Mouse (Mus musculus): ENCODE measurements around the gene Irf2bp1. TPM values are rescaled to one million over a fixed set of nuclear protein-coding genes. Genes with fewer than 3 reads are reported as not detected.

Gene Irf2bp1
- polyA plus RNA-seq, 1 experiment from 2014 or later: 26.6 TPM

DNA sequence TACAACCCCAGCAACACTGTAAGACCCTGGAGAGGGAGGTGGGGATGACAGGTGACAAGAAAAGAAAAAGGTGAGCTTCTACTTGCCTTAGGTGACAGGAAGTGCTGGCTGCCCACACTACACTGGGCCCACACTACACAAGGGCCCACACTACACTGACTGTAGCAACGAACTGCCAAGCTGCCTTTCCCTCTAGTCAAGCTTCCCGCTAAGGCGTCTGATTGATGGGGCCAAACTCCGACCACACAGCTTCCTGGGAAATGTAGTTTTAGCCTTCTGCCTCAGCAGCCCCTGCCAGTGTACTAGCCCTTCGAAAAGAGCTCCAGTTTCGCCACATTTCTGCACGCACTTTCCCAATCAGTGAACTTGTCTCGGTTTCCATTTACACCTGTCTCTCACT is 36.2 kb upstream of the Irf2bp1 start:
- peaks cover 35% of the 10 kb centered on the region for H3K27me3 ChIP-seq (replicated peaks; ENCODE audit: control insufficient read depth, insufficient read depth, low read length)

DNA sequence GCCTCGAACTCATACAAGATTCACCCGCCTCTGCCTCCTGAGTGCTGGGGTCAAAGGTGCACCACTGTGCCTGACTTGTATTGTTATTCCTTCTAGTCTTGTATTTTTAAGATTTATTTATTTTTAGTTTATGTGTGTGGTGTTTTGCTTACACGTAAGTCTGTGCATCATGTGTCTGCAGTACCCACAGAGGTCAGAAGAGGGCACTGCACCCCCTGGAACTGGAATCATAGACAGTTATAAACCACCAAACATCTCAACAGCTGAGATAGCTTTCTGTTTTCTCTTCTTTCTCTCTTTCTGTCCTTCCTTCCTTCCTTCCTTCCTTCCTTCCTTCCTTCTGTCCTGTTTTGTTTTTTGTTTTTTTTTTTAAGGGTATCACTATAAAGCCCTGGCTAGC is 32.9 kb upstream of the Irf2bp1 start:
- H3K9me3 ChIP-seq (ENCODE audit: control insufficient read depth, low read length): no peaks in the 10 kb centered on the region
- H3K9ac ChIP-seq (ENCODE audit: low read depth, low read length): no peak overlapping the region
- H3K27ac ChIP-seq (replicated peaks; ENCODE audit: low read depth, low read length): no peak overlapping the region
- H3K4me3 ChIP-seq (ENCODE audit: low read depth, low read length): no peak overlapping the region
- H3K27me3 ChIP-seq (replicated peaks; ENCODE audit: control insufficient read depth, insufficient read depth, low read length): peaks cover 3% of the 10 kb centered on the region; the same call in 1 of the 2 replicates
- no peak overlapping the region for H3K4me2 ChIP-seq (ENCODE audit: low read depth, low read length)
- WGBS: 79% methylated on average over 3 of the region's 3 CpGs
- ATAC-seq (ENCODE audit: low read depth) (no peak), DNase-seq (ENCODE audit: low spot score) (no peak)
- no peaks in the 10 kb centered on the region for H3K4me1 ChIP-seq (ENCODE audit: control insufficient read depth, insufficient read depth, low read length)
- H3K36me3 ChIP-seq (ENCODE audit: control insufficient read depth, insufficient read depth, low read length): no peaks in the 10 kb centered on the region

More for the DNA sequence above, 36.2 kb upstream of the Irf2bp1 start:
- DNase-seq (ENCODE audit: low spot score) (no peak), ATAC-seq (ENCODE audit: low read depth) (no peak)
- Histone ChIP-seq H3K4me2 (ENCODE audit: low read depth, low read length) (no peak overlapping the region), H3K9ac (ENCODE audit: low read depth, low read length) (no peak overlapping the region), H3K36me3 (ENCODE audit: control insufficient read depth, insufficient read depth, low read length) (no peaks in the 10 kb centered on the region), H3K9me3 (ENCODE audit: control insufficient read depth, low read length) (no peaks in the 10 kb centered on the region), H3K4me3 (ENCODE audit: low read depth, low read length) (no peak overlapping the region), H3K27ac (replicated peaks; ENCODE audit: low read depth, low read length) (no peak overlapping the region), H3K4me1 (ENCODE audit: control insufficient read depth, insufficient read depth, low read length) (peaks cover 3% of the 10 kb centered on the region; the same call in 1 of the 2 replicates)
- whole genome bisulfite sequencing: 11% methylated on average over 8 of the region's 8 CpGs

DNA sequence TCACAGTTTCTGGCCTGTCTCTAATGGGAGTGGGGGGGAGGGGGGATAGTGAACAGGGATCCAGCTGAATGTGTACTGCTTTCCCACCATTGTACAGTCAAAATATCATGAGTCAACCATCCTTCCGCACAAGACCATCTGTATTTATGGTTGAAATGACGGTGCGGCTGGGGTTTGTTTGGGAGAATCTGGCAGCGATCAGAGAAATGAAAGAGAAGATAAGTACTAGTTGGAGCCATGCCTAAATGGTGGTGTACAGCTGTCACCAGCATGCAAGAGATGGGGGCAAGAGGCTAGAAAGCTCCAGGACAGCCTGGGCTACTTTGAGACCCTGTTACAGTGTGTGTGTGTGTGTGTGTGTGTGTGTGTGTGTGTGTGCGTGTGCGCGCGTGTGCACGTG is 25.5 kb upstream of the Irf2bp1 start:
- no peaks in the 10 kb centered on the region for H3K4me1 ChIP-seq (ENCODE audit: control insufficient read depth, insufficient read depth, low read length)
- no peak overlapping the region for H3K4me3 ChIP-seq (ENCODE audit: low read depth, low read length)
- H3K9me3 ChIP-seq (ENCODE audit: control insufficient read depth, low read length): no peaks in the 10 kb centered on the region
- H3K4me2 ChIP-seq (ENCODE audit: low read depth, low read length): no peak overlapping the region
- ATAC-seq (ENCODE audit: low read depth) (no peak), DNase-seq (ENCODE audit: low spot score) (peak; percentile 34)
- no peak overlapping the region for H3K9ac ChIP-seq (ENCODE audit: low read depth, low read length)
- H3K27me3 ChIP-seq (replicated peaks; ENCODE audit: control insufficient read depth, insufficient read depth, low read length): no peaks in the 10 kb centered on the region
- H3K27ac ChIP-seq (replicated peaks; ENCODE audit: low read depth, low read length): no peak overlapping the region
- no peaks in the 10 kb centered on the region for H3K36me3 ChIP-seq (ENCODE audit: control insufficient read depth, insufficient read depth, low read length)
- WGBS: 80% methylated on average over 9 of the region's 9 CpGs

DNA sequence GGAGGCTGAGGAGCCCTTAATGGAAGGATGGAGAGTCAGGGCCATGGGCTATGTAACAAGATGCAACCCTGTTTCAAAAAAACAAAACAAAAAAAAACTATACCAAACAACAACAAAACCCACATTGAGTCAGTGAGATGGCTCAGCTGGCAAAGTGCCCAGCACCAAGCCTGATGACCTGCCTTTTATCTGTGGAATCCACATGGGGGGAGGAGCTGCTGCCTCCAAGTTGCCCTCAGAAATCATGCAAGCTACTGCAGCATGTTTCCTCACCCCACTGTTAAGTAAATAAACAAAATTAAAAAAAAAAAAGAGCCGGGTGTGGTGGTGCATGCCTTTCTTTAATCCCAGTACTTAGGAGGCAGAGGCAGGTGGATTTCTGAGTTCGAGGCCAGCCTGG is 17.3 kb upstream of the Irf2bp1 start:
- WGBS: 65% methylated on average over 2 of the region's 2 CpGs
- H3K4me1 ChIP-seq (ENCODE audit: control insufficient read depth, insufficient read depth, low read length): no peaks in the 10 kb centered on the region
- ATAC-seq (ENCODE audit: low read depth) (no peak), DNase-seq (ENCODE audit: low spot score) (no peak)
- H3K27ac ChIP-seq (replicated peaks; ENCODE audit: low read depth, low read length): no peak overlapping the region
- H3K9ac ChIP-seq (ENCODE audit: low read depth, low read length): no peak overlapping the region
- no peaks in the 10 kb centered on the region for H3K27me3 ChIP-seq (replicated peaks; ENCODE audit: control insufficient read depth, insufficient read depth, low read length)
- H3K9me3 ChIP-seq (ENCODE audit: control insufficient read depth, low read length): no peaks in the 10 kb centered on the region
- no peak overlapping the region for H3K4me2 ChIP-seq (ENCODE audit: low read depth, low read length)
- no peaks in the 10 kb centered on the region for H3K36me3 ChIP-seq (ENCODE audit: control insufficient read depth, insufficient read depth, low read length)
- H3K4me3 ChIP-seq (ENCODE audit: low read depth, low read length): no peak overlapping the region

DNA sequence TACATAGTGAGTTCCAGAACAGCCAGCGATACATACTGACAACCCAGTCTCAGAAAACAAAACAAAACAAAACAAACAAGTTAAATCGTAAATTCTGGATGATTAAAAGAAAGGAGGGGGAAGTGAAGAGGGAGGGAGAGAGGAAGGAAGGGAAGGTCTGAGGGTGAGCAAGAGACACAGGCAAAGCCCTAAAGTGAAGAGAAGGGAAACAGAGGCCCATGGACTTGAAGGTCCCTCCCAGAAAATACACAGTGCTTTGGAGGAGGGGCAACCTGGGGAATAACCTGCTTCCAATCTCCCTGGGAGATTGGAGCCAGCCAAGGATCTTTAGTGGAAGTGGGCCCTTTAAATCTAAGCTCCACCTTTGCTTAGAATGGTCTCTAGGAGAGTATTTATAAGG is 16.7 kb upstream of the Irf2bp1 start, which contains the start of gene Nanos2:
Nanos2 (plus strand) TSS at position 301 of the 400 bp plus-strand sequence.
- no peak within 1 kb of the TSS for H3K4me3 ChIP-seq (ENCODE audit: low read depth, low read length)
- H3K4me1 ChIP-seq (ENCODE audit: control insufficient read depth, insufficient read depth, low read length): no peaks in the 10 kb centered on the region
- H3K9me3 ChIP-seq (ENCODE audit: control insufficient read depth, low read length): no peaks in the 10 kb centered on the region
- DNase-seq (ENCODE audit: low spot score): no peak
- H3K36me3 ChIP-seq (ENCODE audit: control insufficient read depth, insufficient read depth, low read length): no peaks in the 10 kb centered on the region
- no peak for ATAC-seq (ENCODE audit: low read depth)
- no peak within 1 kb of the TSS for H3K27ac ChIP-seq (replicated peaks; ENCODE audit: low read depth, low read length)
- H3K4me2 ChIP-seq (ENCODE audit: low read depth, low read length): no peak within 1 kb of the TSS
- 0 out of 2 replicates have a peak, but pooled peaks cover 5% of the 10 kb centered on the region for H3K27me3 ChIP-seq (replicated peaks; ENCODE audit: control insufficient read depth, insufficient read depth, low read length)
- 64% methylated on average over 2 of the region's 2 CpGs for whole genome bisulfite sequencing
- no peak within 1 kb of the TSS for H3K9ac ChIP-seq (ENCODE audit: low read depth, low read length)

DNA sequence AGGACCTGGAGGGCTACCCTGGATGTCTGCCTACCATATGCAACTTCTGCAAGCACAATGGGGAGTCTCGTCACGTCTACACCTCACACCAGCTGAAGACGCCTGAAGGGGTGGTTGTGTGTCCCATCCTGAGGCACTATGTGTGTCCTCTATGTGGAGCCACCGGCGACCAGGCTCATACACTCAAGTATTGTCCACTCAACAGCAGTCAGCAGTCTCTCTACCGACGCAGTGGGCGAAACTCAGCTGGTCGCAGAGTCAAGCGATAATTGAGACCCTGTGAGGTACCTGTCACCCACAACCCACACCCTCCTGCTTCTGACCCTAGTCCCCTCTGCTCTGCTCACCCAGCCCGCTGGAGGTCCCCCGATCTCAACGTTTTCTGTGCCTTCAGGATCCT is 16.1 kb upstream of the Irf2bp1 start:
- H3K27ac ChIP-seq (replicated peaks; ENCODE audit: low read depth, low read length): no peak overlapping the region
- H3K4me3 ChIP-seq (ENCODE audit: low read depth, low read length): no peak overlapping the region

DNA sequence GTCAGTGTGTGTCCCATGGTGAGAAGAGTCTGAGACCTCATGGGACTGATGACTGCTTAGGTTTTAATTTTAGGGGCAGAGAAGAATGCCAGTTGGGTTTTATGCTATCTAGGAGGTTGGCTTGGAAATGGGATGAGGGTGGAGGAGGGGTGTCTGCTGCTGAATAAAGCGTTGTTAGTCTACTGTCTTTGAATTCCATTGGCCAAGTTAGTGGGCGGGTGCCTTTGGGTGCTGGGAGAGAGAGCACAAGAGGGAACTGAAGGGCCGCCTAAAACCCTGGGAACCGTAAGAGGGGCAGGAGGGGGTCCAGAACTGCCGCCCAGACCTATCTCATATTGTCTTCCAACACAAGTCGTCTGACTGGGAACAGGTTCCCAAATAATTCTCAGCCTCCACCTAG is 15.1 kb upstream of the Irf2bp1 start:
- H3K9me3 ChIP-seq (ENCODE audit: control insufficient read depth, low read length): no peaks in the 10 kb centered on the region
- peaks cover 16% of the 10 kb centered on the region for H3K27me3 ChIP-seq (replicated peaks; ENCODE audit: control insufficient read depth, insufficient read depth, low read length)
- H3K36me3 ChIP-seq (ENCODE audit: control insufficient read depth, insufficient read depth, low read length): no peaks in the 10 kb centered on the region
- ATAC-seq (ENCODE audit: low read depth) (no peak), DNase-seq (ENCODE audit: low spot score) (no peak)
- no peak overlapping the region for H3K4me3 ChIP-seq (ENCODE audit: low read depth, low read length)
- no peak overlapping the region for H3K9ac ChIP-seq (ENCODE audit: low read depth, low read length)
- WGBS: 71% methylated on average over 6 of the region's 6 CpGs
- H3K27ac ChIP-seq (replicated peaks; ENCODE audit: low read depth, low read length): no peak overlapping the region
- H3K4me1 ChIP-seq (ENCODE audit: control insufficient read depth, insufficient read depth, low read length): no peaks in the 10 kb centered on the region
- H3K4me2 ChIP-seq (ENCODE audit: low read depth, low read length): no peak overlapping the region

More for the DNA sequence above, 16.1 kb upstream of the Irf2bp1 start:
- Histone ChIP-seq H3K9me3 (ENCODE audit: control insufficient read depth, low read length) (no peaks in the 10 kb centered on the region), H3K4me2 (ENCODE audit: low read depth, low read length) (no peak overlapping the region), H3K27me3 (replicated peaks; ENCODE audit: control insufficient read depth, insufficient read depth, low read length) (peaks cover 12% of the 10 kb centered on the region; the same call in 1 of the 2 replicates), H3K9ac (ENCODE audit: low read depth, low read length) (no peak overlapping the region), H3K36me3 (ENCODE audit: control insufficient read depth, insufficient read depth, low read length) (no peaks in the 10 kb centered on the region), H3K4me1 (ENCODE audit: control insufficient read depth, insufficient read depth, low read length) (no peaks in the 10 kb centered on the region)
- WGBS: 65% methylated on average over 12 of the region's 13 CpGs
- DNase-seq (ENCODE audit: low spot score) (no peak), ATAC-seq (ENCODE audit: low read depth) (no peak)

DNA sequence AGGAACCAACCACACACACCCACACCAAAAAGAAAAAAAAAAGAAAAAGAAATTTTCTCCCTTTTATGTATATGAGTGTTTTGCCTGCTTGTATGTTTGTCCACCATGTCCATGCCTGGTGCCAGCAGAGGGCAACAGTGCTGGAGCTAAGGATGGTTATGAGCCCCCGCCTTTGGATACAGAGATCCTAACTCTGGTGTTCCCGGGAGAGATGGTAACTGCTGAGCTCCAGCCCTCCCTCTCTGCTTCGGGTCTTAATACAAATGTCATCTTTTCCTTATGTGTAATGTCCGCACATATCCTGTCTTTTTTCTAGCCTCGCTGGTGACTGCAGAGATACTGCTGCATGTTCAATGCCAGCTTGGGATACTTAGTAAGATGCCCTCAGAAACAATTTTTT is 13.8 kb upstream of the Irf2bp1 start:
- 11% methylated on average over 5 of the region's 5 CpGs for WGBS
- no peak overlapping the region for H3K9ac ChIP-seq (ENCODE audit: low read depth, low read length)
- H3K36me3 ChIP-seq (ENCODE audit: control insufficient read depth, insufficient read depth, low read length): 0 out of 2 replicates have a peak, but pooled peaks cover 4% of the 10 kb centered on the region
- peak overlapping the region; percentile 74; the same call in 1 of the 2 replicates for H3K27ac ChIP-seq (replicated peaks; ENCODE audit: low read depth, low read length)
- H3K4me3 ChIP-seq (ENCODE audit: low read depth, low read length): peak overlapping the region; percentile 57
- no peaks in the 10 kb centered on the region for H3K4me1 ChIP-seq (ENCODE audit: control insufficient read depth, insufficient read depth, low read length)
- no peaks in the 10 kb centered on the region for H3K9me3 ChIP-seq (ENCODE audit: control insufficient read depth, low read length)
- no peak for DNase-seq (ENCODE audit: low spot score)
- no peak for ATAC-seq (ENCODE audit: low read depth)
- peaks cover 16% of the 10 kb centered on the region for H3K27me3 ChIP-seq (replicated peaks; ENCODE audit: control insufficient read depth, insufficient read depth, low read length)
- H3K4me2 ChIP-seq (ENCODE audit: low read depth, low read length): peak overlapping the region; percentile 53

DNA sequence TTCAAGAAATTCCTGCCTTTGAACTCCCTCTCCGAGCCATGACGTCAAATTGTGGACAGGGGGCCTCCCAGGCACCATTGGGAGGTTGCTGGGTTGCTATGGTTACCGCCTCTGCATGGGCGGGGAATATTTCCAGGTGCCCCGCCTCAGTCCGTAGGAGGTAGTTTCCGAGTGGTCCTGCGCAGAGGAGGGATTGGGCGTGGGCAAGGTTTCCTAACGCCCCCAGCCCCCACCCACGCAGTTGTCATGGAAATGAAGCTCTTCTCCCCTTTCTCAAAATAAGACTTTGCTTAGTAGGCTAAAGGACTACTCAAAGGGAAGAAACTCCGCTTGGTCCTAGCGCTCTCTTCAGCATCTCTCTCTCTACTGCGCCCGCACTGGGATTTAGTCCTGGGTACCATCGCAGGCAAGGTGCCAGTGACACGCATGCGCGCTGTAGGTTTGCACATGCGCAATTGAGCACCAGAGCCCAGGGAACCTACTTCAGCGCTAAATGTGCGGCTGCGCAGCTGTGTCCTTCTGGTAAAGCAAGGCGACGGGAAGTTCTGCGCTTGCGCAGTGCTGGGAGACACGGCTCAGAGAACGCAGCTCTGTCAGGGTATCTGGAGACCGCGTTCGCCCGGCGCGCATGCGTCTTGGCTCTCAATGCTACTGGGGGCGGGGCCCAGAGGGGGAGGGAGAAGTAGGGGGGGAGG is 13.1 kb upstream of the Irf2bp1 start, which contains the start of gene Mypop:
Mypop (plus strand) TSS at position 645 of the 695 bp plus-strand sequence.
- Histone ChIP-seq H3K27ac (replicated peaks; ENCODE audit: low read depth, low read length) (peak within 1 kb of the TSS; percentile 74), H3K4me2 (ENCODE audit: low read depth, low read length) (peak within 1 kb of the TSS; percentile 83), H3K4me1 (ENCODE audit: control insufficient read depth, insufficient read depth, low read length) (no peaks in the 10 kb centered on the region), H3K9ac (ENCODE audit: low read depth, low read length) (peak within 1 kb of the TSS; percentile 62), H3K4me3 (ENCODE audit: low read depth, low read length) (peak within 1 kb of the TSS; percentile 57), H3K36me3 (ENCODE audit: control insufficient read depth, insufficient read depth, low read length) (0 out of 2 replicates have a peak, but pooled peaks cover 4% of the 10 kb centered on the region), H3K27me3 (replicated peaks; ENCODE audit: control insufficient read depth, insufficient read depth, low read length) (peaks cover 16% of the 10 kb centered on the region), H3K9me3 (ENCODE audit: control insufficient read depth, low read length) (no peaks in the 10 kb centered on the region)
- ATAC-seq (ENCODE audit: low read depth) (peak; percentile 97), DNase-seq (ENCODE audit: low spot score) (peak; percentile 100)
- WGBS: under 1% methylated on average over 36 of the region's 37 CpGs
